20 mouse cellular contexts compared by ENCODE assay signal in the genomic region with DNA sequence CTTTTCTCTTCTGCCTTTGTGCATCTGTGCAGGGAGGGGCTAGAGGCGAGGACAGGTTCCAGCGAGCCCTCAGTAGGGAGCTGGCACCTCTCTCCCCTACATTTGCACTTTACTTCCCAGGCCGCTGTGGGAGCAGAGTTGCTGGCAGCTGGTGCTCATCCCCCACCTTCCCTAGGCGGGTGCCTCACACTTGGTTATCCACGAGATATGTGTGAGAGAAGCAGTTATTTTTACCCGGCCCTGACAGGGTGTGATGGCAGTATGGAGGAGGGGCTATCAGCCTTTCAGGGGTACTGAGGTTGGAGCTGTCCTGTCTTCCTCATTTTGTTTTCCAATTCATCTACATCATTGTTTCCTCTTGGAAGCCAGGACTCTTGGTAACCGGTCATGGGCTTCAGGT. TPM values are rescaled to one million over a fixed set of nuclear protein-coding genes. Genes with fewer than 3 reads are reported as not detected.
A peak's percentile ranks its signal among the peaks of the same experiment; 100 is the strongest.
DNase-seq lines count a peak whose midpoint lies in the region; ATAC-seq and TF ChIP-seq lines count a peak whose summit lies in the region.
"Had no signal": no experiment of that assay in that cellular context is flagged by ENCODE, and none has a peak within 500 bp of the region (broad histone marks: within the 10 kb centered on the region; RNA-seq: fewer than 3 reads in every experiment).

No protein-coding gene starts in this region.

- no peak overlapping the region for H3K4me3 ChIP-seq in forebrain, embryonic 11.5 days (ENCODE audit: low read depth, low read length)
- no peak overlapping the region for H3K4me3 ChIP-seq in forebrain, embryonic 10.5 days
- H3K4me3 ChIP-seq in stomach, postnatal 0 days (ENCODE audit: low read depth, low read length) = no peak overlapping the region
- H3K4me3 ChIP-seq: erythroblast, embryonic 14.5 days; liver, embryonic 12.5 days; midbrain, embryonic 10.5 days had no signal

- H3K4me1 ChIP-seq in forebrain, embryonic 11.5 days (replicated peaks; ENCODE audit: control insufficient read depth, insufficient read depth, low read length) = no peaks in the 10 kb centered on the region
- H3K4me1 ChIP-seq in forebrain, embryonic 10.5 days = no peaks in the 10 kb centered on the region
- H3K4me1 ChIP-seq in stomach, postnatal 0 days (replicated peaks; ENCODE audit: control insufficient read depth, insufficient read depth) = no peaks in the 10 kb centered on the region
- H3K4me1 ChIP-seq: liver, embryonic 12.5 days; midbrain, embryonic 10.5 days had no signal

- no peak overlapping the region for H3K4me2 ChIP-seq in forebrain, embryonic 11.5 days (ENCODE audit: low read depth, low read length, severe bottlenecking)
- H3K4me2 ChIP-seq in stomach, postnatal 0 days (replicated peaks; ENCODE audit: low read depth) = no peak overlapping the region
- H3K4me2 ChIP-seq: liver, embryonic 12.5 days had no signal

- intact Hi-C loops in left cerebral cortex, postnatal 36 days (cut with DNase I) = no loop called here

- H3K27me3 ChIP-seq in forebrain, embryonic 11.5 days (ENCODE audit: control insufficient read depth, insufficient read depth, low read length) = no peaks in the 10 kb centered on the region
- H3K27me3 ChIP-seq in forebrain, embryonic 10.5 days (ENCODE audit: poor library complexity, severe bottlenecking) = peaks cover 7% of the 10 kb centered on the region
- H3K27me3 ChIP-seq in stomach, postnatal 0 days (ENCODE audit: control insufficient read depth, insufficient read depth, low read length) = no peaks in the 10 kb centered on the region

- TF ChIP-seq CTCF in stomach, postnatal 0 days (IDR thresholded peaks at IDR 0.05; ENCODE audit: low read depth) = no peak

- ATAC-seq in forebrain, embryonic 11.5 days (replicated peaks; ENCODE audit: low FRiP score) = peak; percentile 36; the same call in 1 of the 2 replicates
- ATAC-seq in stomach, postnatal 0 days (ENCODE audit: low FRiP score, low TSS enrichment) = no peak
- ATAC-seq: hindbrain, postnatal 0 days; liver, embryonic 12.5 days; Patski had no signal

- no peak for TF ChIP-seq EP300 in stomach, postnatal 0 days (optimal IDR thresholded peaks at IDR 0.05)

- DNase-seq in forebrain, embryonic 11.5 days (ENCODE audit: low spot score) = no peak
- DNase-seq in forebrain, embryonic 10.5 days (ENCODE audit: extremely low spot score, low spot score) = no peak
- DNase-seq in left cerebral cortex, adult 11 months (ENCODE audit: low spot score) = peak; percentile 15
- no peak for DNase-seq in left cerebral cortex, postnatal 36 days (ENCODE audit: low spot score in 2 of 2)
- peak; percentile 33 to 55 for DNase-seq in right cerebral cortex, postnatal 10 days (ENCODE audit: low spot score in 2 of 2)
- DNase-seq in right cerebral cortex, postnatal 14 days = no peak
- DNase-seq in stomach, postnatal 0 days (ENCODE audit: low spot score) = no peak
- DNase-seq in urinary bladder, postnatal 4 days (ENCODE audit: low spot score in 2 of 2) = no peak
- DNase-seq: cerebellum, adult 2 months; embryo, embryonic 11 days; kidney, adult 9 months had no signal

- H3K9ac ChIP-seq in forebrain, embryonic 11.5 days (ENCODE audit: low read length) = no peak overlapping the region
- no peak overlapping the region for H3K9ac ChIP-seq in stomach, postnatal 0 days (ENCODE audit: low read length)
- H3K9ac ChIP-seq: liver, embryonic 12.5 days had no signal

- WGBS in forebrain, embryonic 11.5 days = 47% methylated on average over 7 of the region's 7 CpGs
- WGBS in forebrain, embryonic 10.5 days = 57% methylated on average over 7 of the region's 7 CpGs
- 14% methylated on average over 7 of the region's 7 CpGs for WGBS in stomach, postnatal 0 days

- H3K27ac ChIP-seq in forebrain, embryonic 11.5 days (ENCODE audit: low read depth, low read length) = no peak overlapping the region
- H3K27ac ChIP-seq in forebrain, embryonic 10.5 days = no peak overlapping the region
- peak overlapping the region; percentile 30; the same call in 1 of the 2 replicates for H3K27ac ChIP-seq in stomach, postnatal 0 days (replicated peaks)
- H3K27ac ChIP-seq: hindbrain, postnatal 0 days; liver, embryonic 12.5 days; midbrain, embryonic 10.5 days had no signal

- H3K9me3 ChIP-seq in forebrain, embryonic 11.5 days (ENCODE audit: control insufficient read depth, low read length) = no peaks in the 10 kb centered on the region
- no peaks in the 10 kb centered on the region for H3K9me3 ChIP-seq in forebrain, embryonic 10.5 days
- no peaks in the 10 kb centered on the region for H3K9me3 ChIP-seq in stomach, postnatal 0 days (ENCODE audit: control insufficient read depth, low read length)
- H3K9me3 ChIP-seq: liver, embryonic 12.5 days; midbrain, embryonic 10.5 days had no signal

- no peaks in the 10 kb centered on the region for H3K36me3 ChIP-seq in forebrain, embryonic 11.5 days (ENCODE audit: control insufficient read depth, insufficient read depth, low read length)
- no peaks in the 10 kb centered on the region for H3K36me3 ChIP-seq in forebrain, embryonic 10.5 days (replicated peaks)
- no peaks in the 10 kb centered on the region for H3K36me3 ChIP-seq in stomach, postnatal 0 days (ENCODE audit: control insufficient read depth, insufficient read depth, low read length)
- H3K36me3 ChIP-seq: liver, embryonic 12.5 days; midbrain, embryonic 10.5 days had no signal

RNA-seq across cellular contexts. Expression of a gene that starts 7.7 kb away (rescaled TPM):
- polyA plus RNA-seq in forebrain, embryonic 11.5 days (2014; fragmentation: Nextera tagmentation; extraction: Ambion mirVana) = 1.0 and 1.2 TPM in 2 replicates
- polyA plus RNA-seq in forebrain, embryonic 10.5 days (2016; fragmentation: Nextera tagmentation; extraction: Ambion mirVana) = 0.34 and 1.1 TPM in 2 replicates
- 10 to 100 TPM; 11.2 to 17.0 TPM for total RNA-seq in left cerebral cortex, postnatal 36 days (2021)
- 0.25 and 0.33 TPM in 2 replicates for polyA plus RNA-seq in stomach, postnatal 0 days (2015; fragmentation: Nextera tagmentation; extraction: Ambion mirVana)
- total RNA-seq: gastrocnemius, postnatal 4 days had no signal
- polyA plus RNA-seq: erythroblast, embryonic 14.5 days; liver, embryonic 12.5 days had no signal

RNA-seq across cellular contexts. Expression of a gene that starts 8.0 kb away (rescaled TPM):
- 0.41 and 0.47 TPM in 2 replicates for polyA plus RNA-seq in forebrain, embryonic 11.5 days (2014; fragmentation: Nextera tagmentation; extraction: Ambion mirVana)
- 0.21 and 0.38 TPM in 2 replicates for polyA plus RNA-seq in forebrain, embryonic 10.5 days (2016; fragmentation: Nextera tagmentation; extraction: Ambion mirVana)
- under 1 TPM; 0.95 to 0.96 TPM for total RNA-seq in left cerebral cortex, postnatal 36 days (2021)
- polyA plus RNA-seq in stomach, postnatal 0 days (2015; fragmentation: Nextera tagmentation; extraction: Ambion mirVana) = 22.0 and 22.2 TPM in 2 replicates
- total RNA-seq: gastrocnemius, postnatal 4 days; hindbrain, postnatal 0 days had no signal
- polyA plus RNA-seq: erythroblast, embryonic 14.5 days; liver, embryonic 12.5 days; midbrain, embryonic 10.5 days; Patski had no signal

RNA-seq across cellular contexts. Expression of a gene that starts 29.2 kb away (rescaled TPM):
- 189 and 196 TPM in 2 replicates for polyA plus RNA-seq in forebrain, embryonic 11.5 days (2014; fragmentation: Nextera tagmentation; extraction: Ambion mirVana)
- polyA plus RNA-seq in forebrain, embryonic 10.5 days (2016; fragmentation: Nextera tagmentation; extraction: Ambion mirVana) = 206 and 215 TPM in 2 replicates
- total RNA-seq in left cerebral cortex, postnatal 36 days (2021) = 100 to 1,000 TPM; 417 to 434 TPM
- 184 and 198 TPM in 2 replicates for polyA plus RNA-seq in stomach, postnatal 0 days (2015; fragmentation: Nextera tagmentation; extraction: Ambion mirVana)

RNA-seq across cellular contexts. Expression of a gene that starts 38.1 kb away (rescaled TPM):
- not detected in 2 replicates for polyA plus RNA-seq in forebrain, embryonic 11.5 days (2014; fragmentation: Nextera tagmentation; extraction: Ambion mirVana)
- polyA plus RNA-seq in forebrain, embryonic 10.5 days (2016; fragmentation: Nextera tagmentation; extraction: Ambion mirVana) = not detected in 2 replicates
- not detected for total RNA-seq in left cerebral cortex, postnatal 36 days (2021)
- not detected in 2 replicates for polyA plus RNA-seq in stomach, postnatal 0 days (2015; fragmentation: Nextera tagmentation; extraction: Ambion mirVana)
- total RNA-seq: gastrocnemius, postnatal 4 days; hindbrain, postnatal 0 days; left cerebral cortex, adult 8-10 months had no signal
- polyA plus RNA-seq: cerebellum, adult 2 months; erythroblast, embryonic 14.5 days; hindbrain, postnatal 0 days; large intestine, adult 2 months; liver, embryonic 12.5 days; lung, embryonic 16.5 days; midbrain, embryonic 10.5 days; Patski had no signal

RNA-seq across cellular contexts. Expression of a gene that starts 51.2 kb away (rescaled TPM):
- not detected in 2 replicates for polyA plus RNA-seq in forebrain, embryonic 11.5 days (2014; fragmentation: Nextera tagmentation; extraction: Ambion mirVana)
- not detected in 2 replicates for polyA plus RNA-seq in forebrain, embryonic 10.5 days (2016; fragmentation: Nextera tagmentation; extraction: Ambion mirVana)
- total RNA-seq in left cerebral cortex, postnatal 36 days (2021) = not detected
- not detected in 2 replicates for polyA plus RNA-seq in stomach, postnatal 0 days (2015; fragmentation: Nextera tagmentation; extraction: Ambion mirVana)
- total RNA-seq: hindbrain, postnatal 0 days had no signal
- polyA plus RNA-seq: cerebellum, adult 2 months; erythroblast, embryonic 14.5 days; hindbrain, postnatal 0 days; large intestine, adult 2 months; liver, embryonic 12.5 days; lung, embryonic 16.5 days; midbrain, embryonic 10.5 days; Patski had no signal

Comparison
In these comparisons a context has a peak if more than half of its experiments do, and no peak if none do; other contexts are left out.
1. DNase-seq: peak in left cerebral cortex, adult 11 months (single experiment) and right cerebral cortex, postnatal 10 days (2 of 2); none in forebrain, embryonic 11.5 days (single experiment), forebrain, embryonic 10.5 days (single experiment), left cerebral cortex, postnatal 36 days (0 of 2), right cerebral cortex, postnatal 14 days (single experiment), stomach, postnatal 0 days (single experiment) and urinary bladder, postnatal 4 days (0 of 2).
2. RNA of a gene that starts 8.0 kb away (polyA plus RNA-seq): 22.0 to 22.2 TPM in stomach, postnatal 0 days; 0.41 to 0.47 TPM in forebrain, embryonic 11.5 days and 0.21 to 0.38 TPM in forebrain, embryonic 10.5 days; every median in the first group is over 10 times any median in the second.